Mouse (Mus musculus): Measurements from ENCODE around the gene Irx6. TPM values are rescaled to one million over a fixed set of nuclear protein-coding genes. Genes with fewer than 3 reads are reported as not detected.

Gene Irx6
- polyA plus RNA-seq, 1 experiment: 0.41 TPM

- no peaks in the 10 kb centered on the region; the same call in 1 of the 2 replicates for H3K27me3 ChIP-seq (ENCODE audit: control insufficient read depth, insufficient read depth, low read length)
- 27% methylated on average over 7 of the region's 7 CpGs for WGBS
- H3K27ac ChIP-seq (ENCODE audit: insufficient read depth, low read length): no peak overlapping the region
- no peaks in the 10 kb centered on the region; the same call in 1 of the 2 replicates for H3K4me1 ChIP-seq (ENCODE audit: control insufficient read depth, insufficient read depth, low read length)
- TF ChIP-seq CTCF (IDR thresholded peaks at IDR 0.05; ENCODE audit: borderline replicate concordance, insufficient read depth, low read depth, low read length): no peak
- TF ChIP-seq POLR2A (IDR thresholded peaks at IDR 0.05; ENCODE audit: borderline replicate concordance, insufficient read depth, low read length): no peak
- DNase-seq: no peak
- H3K4me3 ChIP-seq (replicated peaks; ENCODE audit: insufficient read depth, low read depth, low read length): no peak overlapping the region
These were observed 49.9 kb downstream of the Irx6 start for GRCm38 (mm10) chr8:92723947-92724346.

GRCm38 (mm10) chr8:92724359-92724758, 50.3 kb downstream of the Irx6 start:
- DNase-seq: no peak
- Histone ChIP-seq H3K4me3 (replicated peaks; ENCODE audit: insufficient read depth, low read depth, low read length) (no peak overlapping the region), H3K27me3 (ENCODE audit: control insufficient read depth, insufficient read depth, low read length) (no peaks in the 10 kb centered on the region; the same call in 1 of the 2 replicates), H3K27ac (ENCODE audit: insufficient read depth, low read length) (no peak overlapping the region), H3K4me1 (ENCODE audit: control insufficient read depth, insufficient read depth, low read length) (no peaks in the 10 kb centered on the region; the same call in 1 of the 2 replicates)
- WGBS: 25% methylated on average over 8 of the region's 8 CpGs
- TF ChIP-seq CTCF (IDR thresholded peaks at IDR 0.05; ENCODE audit: borderline replicate concordance, insufficient read depth, low read depth, low read length): no peak
- TF ChIP-seq POLR2A (IDR thresholded peaks at IDR 0.05; ENCODE audit: borderline replicate concordance, insufficient read depth, low read length): no peak

Other genes with a start within 250 kb of the Irx6 start
- 2.8 TPM in 2 replicates for gene Mmp2, start 153.0 kb downstream of the Irx6 start, polyA plus RNA-seq (2012; rRNA removed)
- gene Lpcat2, start 181.1 kb downstream of the Irx6 start, polyA plus RNA-seq (2012; rRNA removed): 8.4 and 10.6 TPM in 2 replicates
- 0.39 and 0.46 TPM in 2 replicates for gene Capns2, start 227.1 kb downstream of the Irx6 start, polyA plus RNA-seq (2012; rRNA removed)